Mouse (Mus musculus) spleen, embryonic (tissue): ENCODE results near the gene Hoxa5.

Experiments
- CTCF ChIA-PET: fragments of 350-600 bp; sonication (Branson Sonifier 250); formaldehyde crosslinking; loops from one replicate; lab custom pipeline; 2022; lab: Charles Lee

The Hoxa5 gene

GRCm38 (mm10) chr6:52182793-52183192 lies 21.6 kb downstream of the Hoxa5 start:
- CTCF ChIA-PET, result no interaction called here

GRCm38 (mm10) chr6:52182030-52182429 lies 22.4 kb downstream of the Hoxa5 start:
- CTCF ChIA-PET, result no interaction called here

GRCm38 (mm10) chr6:52180726-52181125 lies 23.7 kb downstream of the Hoxa5 start:
- CTCF ChIA-PET, result no interaction called here

GRCm38 (mm10) chr6:52180213-52180710 lies 24.1 kb downstream of the Hoxa5 start:
- CTCF ChIA-PET, result no interaction called here

GRCm38 (mm10) chr6:52179690-52180089 lies 24.7 kb downstream of the Hoxa5 start:
- CTCF ChIA-PET, result no interaction called here

- CTCF ChIA-PET, result no interaction called here
These were observed 25.3 kb downstream of the Hoxa5 start for GRCm38 (mm10) chr6:52178918-52179665.

GRCm38 (mm10) chr6:52177806-52178205 lies 26.6 kb downstream of the Hoxa5 start:
- CTCF ChIA-PET, result no interaction called here

- CTCF ChIA-PET, result no interaction called here
These were observed 27.2 kb downstream of the Hoxa5 start, which contains the start of gene 5730596B20Rik for GRCm38 (mm10) chr6:52177061-52177735. 5730596B20Rik (plus strand) TSS chr6:52177498.

GRCm38 (mm10) chr6:52176391-52176790 lies 28.0 kb downstream of the Hoxa5 start:
- CTCF ChIA-PET, result interaction anchor here (0.6 kb wide), 1 partner anchor 33 kb away, joined by 12 read pairs; no protein-coding TSS in a partner anchor

GRCm38 (mm10) chr6:52175864-52176263 lies 28.5 kb downstream of the Hoxa5 start:
- CTCF ChIA-PET, result interaction anchor here (0.6 kb wide), 1 partner anchor 33 kb away, joined by 12 read pairs; no protein-coding TSS in a partner anchor

GRCm38 (mm10) chr6:52174968-52175751 lies 29.2 kb downstream of the Hoxa5 start:
- CTCF ChIA-PET, result no interaction called here

GRCm38 (mm10) chr6:52173648-52174047 lies 30.7 kb downstream of the Hoxa5 start:
- CTCF ChIA-PET, result no interaction called here

- CTCF ChIA-PET, result no interaction called here
These were observed 31.9 kb downstream of the Hoxa5 start for GRCm38 (mm10) chr6:52172501-52172900.

- CTCF ChIA-PET, result no interaction called here
These were observed 32.4 kb downstream of the Hoxa5 start for GRCm38 (mm10) chr6:52171938-52172337.

- CTCF ChIA-PET, result no interaction called here
These were observed 33.1 kb downstream of the Hoxa5 start for GRCm38 (mm10) chr6:52171331-52171730.

- CTCF ChIA-PET, result no interaction called here
These were observed 33.5 kb downstream of the Hoxa5 start for GRCm38 (mm10) chr6:52170898-52171223.

- CTCF ChIA-PET, result no interaction called here
These were observed 34.1 kb downstream of the Hoxa5 start for GRCm38 (mm10) chr6:52170166-52170897.

- CTCF ChIA-PET, result no interaction called here
These were observed 34.8 kb downstream of the Hoxa5 start for GRCm38 (mm10) chr6:52169499-52170165.

GRCm38 (mm10) chr6:52168191-52169055 lies 36.0 kb downstream of the Hoxa5 start:
- CTCF ChIA-PET, result interaction anchor here (0.6 kb wide), 1 partner anchor 297 kb away, joined by 13 read pairs; no protein-coding TSS in a partner anchor

- CTCF ChIA-PET, result interaction anchor here (0.6 kb wide), 1 partner anchor 296 kb away, joined by 13 read pairs; no protein-coding TSS in a partner anchor
These were observed 36.6 kb downstream of the Hoxa5 start for GRCm38 (mm10) chr6:52167736-52168161.
